Comparison of ENCODE assay signal across 19 mouse cellular contexts in the genomic region with DNA sequence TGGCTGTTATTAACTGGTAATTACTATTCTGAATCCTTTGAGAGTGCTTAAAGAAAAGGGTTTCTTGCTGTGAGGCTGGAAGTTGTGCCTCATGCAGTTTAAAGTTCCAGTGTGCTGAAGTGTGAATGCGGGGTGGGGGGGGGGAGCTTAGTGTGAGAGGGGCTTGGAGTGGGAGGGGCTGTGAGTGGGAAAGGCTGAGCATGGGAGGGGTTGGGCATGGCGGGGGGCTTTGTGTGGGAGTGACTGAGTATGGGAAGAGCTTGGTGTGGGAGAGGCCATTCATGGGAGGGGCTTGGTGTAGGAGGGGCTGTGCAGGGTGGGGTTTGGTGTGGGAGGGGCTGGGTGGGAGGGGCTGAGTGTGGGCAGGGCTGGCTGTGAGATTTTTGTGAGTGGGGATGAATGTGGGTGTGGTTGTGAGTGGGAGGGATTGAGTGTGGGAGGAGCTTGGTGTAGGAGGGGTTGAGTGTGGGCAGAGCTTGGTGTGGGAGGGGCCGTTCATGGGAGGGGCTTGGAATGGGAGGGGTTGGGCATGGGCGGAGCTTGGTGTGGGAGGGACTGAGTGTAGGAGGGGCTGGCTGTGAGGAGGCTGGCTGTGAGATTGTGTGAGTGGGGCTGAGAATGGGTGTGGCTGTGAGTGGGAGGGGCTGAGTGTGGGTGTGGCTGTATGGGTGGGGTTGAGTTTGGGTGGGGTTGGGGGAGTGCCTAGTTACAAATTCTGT.
DNase-seq lines count a peak whose midpoint lies in the region; ATAC-seq and TF ChIP-seq lines count a peak whose summit lies in the region.
"Had no signal": no experiment of that assay in that cellular context is flagged by ENCODE, and none has a peak within 500 bp of the region (broad histone marks: within the 10 kb centered on the region; RNA-seq: fewer than 3 reads in every experiment).

No protein-coding gene starts in this region.

- no peaks in the 10 kb centered on the region for H3K4me1 ChIP-seq in intestine, postnatal 0 days (replicated peaks; ENCODE audit: control insufficient read depth, insufficient read depth, low read length)
- peaks cover 3% of the 10 kb centered on the region; the same call in 1 of the 2 replicates for H3K4me1 ChIP-seq in intestine, embryonic 15.5 days (replicated peaks)
- H3K4me1 ChIP-seq in neural tube, embryonic 15.5 days = peaks cover 21% of the 10 kb centered on the region
- H3K4me1 ChIP-seq: embryonic facial prominence, embryonic 12.5 days; heart, embryonic 13.5 days; megakaryocyte, embryonic 14.5 days had no signal

- no peak for TF ChIP-seq CTCF in gastrocnemius, adult 2 months (IDR thresholded peaks at IDR 0.05)
- no peak for TF ChIP-seq CTCF in intestine, postnatal 0 days (IDR thresholded peaks at IDR 0.05; ENCODE audit: low read depth)
- TF ChIP-seq CTCF in brain, embryonic 14.5 days (IDR thresholded peaks at IDR 0.05; ENCODE audit: borderline replicate concordance, extremely low read depth, insufficient read depth, insufficient read length) = no peak

- no peaks in the 10 kb centered on the region for H3K36me3 ChIP-seq in intestine, postnatal 0 days (ENCODE audit: control insufficient read depth, insufficient read depth)
- H3K36me3 ChIP-seq in intestine, embryonic 15.5 days = no peaks in the 10 kb centered on the region
- H3K36me3 ChIP-seq in neural tube, embryonic 15.5 days = no peaks in the 10 kb centered on the region
- H3K36me3 ChIP-seq: embryonic facial prominence, embryonic 12.5 days had no signal

- 0 out of 2 replicates have a peak, but pooled peaks have one; percentile 13 for ATAC-seq in intestine, postnatal 0 days
- ATAC-seq in intestine, embryonic 15.5 days = no peak
- ATAC-seq in neural tube, embryonic 15.5 days (ENCODE audit: low FRiP score) = 0 out of 2 replicates have a peak, but pooled peaks have one; percentile 22
- ATAC-seq: midbrain, embryonic 16.5 days had no signal

- no peak overlapping the region for H3K4me2 ChIP-seq in intestine, postnatal 0 days (replicated peaks; ENCODE audit: low read depth)
- H3K4me2 ChIP-seq in intestine, embryonic 15.5 days (replicated peaks) = no peak overlapping the region
- H3K4me2 ChIP-seq in neural tube, embryonic 15.5 days = no peak overlapping the region
- H3K4me2 ChIP-seq: embryonic facial prominence, embryonic 12.5 days; heart, embryonic 13.5 days; liver, embryonic 11.5 days had no signal

- no peak for TF ChIP-seq POLR2A in brain, embryonic 14.5 days (IDR thresholded peaks at IDR 0.05; ENCODE audit: borderline replicate concordance, extremely low read depth, insufficient read depth, insufficient read length, poor library complexity, severe bottlenecking)

- intact Hi-C loops in gastrocnemius, adult 2 months (cut with DNase I) = no loop called here
- intact Hi-C loops in left cerebral cortex, postnatal 4 days (cut with DNase I) = no loop called here

- no peaks in the 10 kb centered on the region for H3K27me3 ChIP-seq in intestine, postnatal 0 days (replicated peaks; ENCODE audit: control insufficient read depth, insufficient read depth, low read length)
- no peaks in the 10 kb centered on the region for H3K27me3 ChIP-seq in intestine, embryonic 15.5 days (replicated peaks)
- no peaks in the 10 kb centered on the region for H3K27me3 ChIP-seq in neural tube, embryonic 15.5 days (replicated peaks)
- H3K27me3 ChIP-seq: CH12.LX; embryonic facial prominence, embryonic 12.5 days; megakaryocyte, embryonic 14.5 days had no signal

- WGBS in intestine, postnatal 0 days = 76% methylated on average over 4 of the region's 4 CpGs
- WGBS in intestine, embryonic 15.5 days = 70% methylated on average over 4 of the region's 4 CpGs
- 53% methylated on average over 4 of the region's 4 CpGs for WGBS in neural tube, embryonic 15.5 days

- H3K27ac ChIP-seq in gastrocnemius, adult 2 months = no peak overlapping the region
- no peak overlapping the region for H3K27ac ChIP-seq in intestine, postnatal 0 days (ENCODE audit: low read depth, low read length)
- H3K27ac ChIP-seq in intestine, embryonic 15.5 days = no peak overlapping the region
- no peak overlapping the region for H3K27ac ChIP-seq in neural tube, embryonic 15.5 days (replicated peaks)
- H3K27ac ChIP-seq: embryonic facial prominence, embryonic 12.5 days; heart, embryonic 13.5 days; left cerebral cortex, adult 2 months had no signal

- peak; percentile 57 for DNase-seq in gastrocnemius, adult 2 months
- no peak for DNase-seq in gastrocnemius, adult 8-10 months (ENCODE audit: low spot score in 2 of 2)
- peak; percentile 65 for DNase-seq in brain, embryonic 14.5 days (ENCODE audit: low read depth)
- no peak for DNase-seq in left cerebral cortex, postnatal 4 days
- DNase-seq: cerebellum, adult 8-10 months; kidney, postnatal 25 days; lung, adult 2 months; thymus, postnatal 36 days had no signal

- no peaks in the 10 kb centered on the region for H3K9me3 ChIP-seq in intestine, postnatal 0 days (ENCODE audit: control insufficient read depth)
- H3K9me3 ChIP-seq in intestine, embryonic 15.5 days = no peaks in the 10 kb centered on the region
- H3K9me3 ChIP-seq in neural tube, embryonic 15.5 days (replicated peaks) = no peaks in the 10 kb centered on the region
- H3K9me3 ChIP-seq: embryonic facial prominence, embryonic 12.5 days had no signal

- no peak overlapping the region for H3K4me3 ChIP-seq in gastrocnemius, adult 2 months
- no peak overlapping the region for H3K4me3 ChIP-seq in intestine, postnatal 0 days (ENCODE audit: low read depth, low read length)
- H3K4me3 ChIP-seq in intestine, embryonic 15.5 days (replicated peaks) = no peak overlapping the region
- H3K4me3 ChIP-seq in neural tube, embryonic 15.5 days (replicated peaks) = no peak overlapping the region
- H3K4me3 ChIP-seq: embryonic facial prominence, embryonic 12.5 days; erythroblast, embryonic 14.5 days; heart, embryonic 13.5 days; left cerebral cortex, adult 2 months; megakaryocyte, embryonic 14.5 days had no signal

- no peak overlapping the region for H3K9ac ChIP-seq in intestine, postnatal 0 days (ENCODE audit: low read depth, low read length)
- H3K9ac ChIP-seq in intestine, embryonic 15.5 days = no peak overlapping the region
- H3K9ac ChIP-seq in neural tube, embryonic 15.5 days (replicated peaks) = no peak overlapping the region
- H3K9ac ChIP-seq: embryonic facial prominence, embryonic 12.5 days; heart, embryonic 13.5 days had no signal

Comparison
In these comparisons a context has a peak if more than half of its experiments do, and no peak if none do; other contexts are left out.
1. DNase-seq: peak in gastrocnemius, adult 2 months (single experiment) and brain, embryonic 14.5 days (single experiment); none in gastrocnemius, adult 8-10 months (0 of 2) and left cerebral cortex, postnatal 4 days (single experiment).